Mouse (Mus musculus) B cell, adult (primary cell): ENCODE data around the gene Krtap20-2. TPM values are rescaled to one million over a fixed set of nuclear protein-coding genes. Genes with fewer than 3 reads are reported as not detected.

Experiments
- total RNA-seq: library from RNA; stranded (reverse); gene quantifications from 4 replicates; pipeline ENCODE4 v1.2.4, GENCODE M21; 2023; ENCODE audit not compliant: inconsistent age

Krtap20-2 gene
- total RNA-seq = not detected in 4 replicates

GRCm38 (mm10) chr16:89205561-89205960, at the start of gene Krtap20-2:
Gene Krtap20-2 (plus strand): TSS chr16:89205861.

GRCm38 (mm10) chr16:89157652-89158051, 48.0 kb upstream of the Krtap20-2 start, which contains the start of gene Gm9789:
Gene Gm9789 (plus strand): TSS chr16:89157952.

GRCm38 (mm10) chr16:89169190-89169589, 36.5 kb upstream of the Krtap20-2 start, which contains the start of gene Gm7735:
Gene Gm7735 (plus strand): TSS chr16:89169490.

GRCm38 (mm10) chr16:89174435-89174834, 31.2 kb upstream of the Krtap20-2 start, which contains the start of gene 1110057P08Rik:
Gene 1110057P08Rik (plus strand): TSS chr16:89174735.

Other genes with a start within 250 kb of the Krtap20-2 start
- not detected in 4 replicates for gene Krtap16-3, start 243.0 kb upstream of the Krtap20-2 start, total RNA-seq
- not detected in 4 replicates for gene Krtap22-2, start 195.1 kb upstream of the Krtap20-2 start, total RNA-seq
- not detected in 4 replicates for gene Gm10229, start 190.6 kb upstream of the Krtap20-2 start, total RNA-seq
- gene Krtap6-1, start 174.2 kb upstream of the Krtap20-2 start, total RNA-seq = not detected in 4 replicates
- gene Gm10228, start 164.4 kb upstream of the Krtap20-2 start, total RNA-seq = not detected in 4 replicates
- not detected in 4 replicates for gene Krtap6-5, start 158.0 kb upstream of the Krtap20-2 start, total RNA-seq
- not detected in 4 replicates for gene 1110025L11Rik, start 141.9 kb upstream of the Krtap20-2 start, total RNA-seq
- gene Krtap6-3, start 121.8 kb upstream of the Krtap20-2 start, total RNA-seq = not detected in 4 replicates
- gene Gm6358, start 65.0 kb upstream of the Krtap20-2 start, total RNA-seq = not detected in 4 replicates
- not detected in 4 replicates for gene Gm10061, start 54.8 kb upstream of the Krtap20-2 start, total RNA-seq
- not detected in 4 replicates for gene Gm9789, start 47.9 kb upstream of the Krtap20-2 start, total RNA-seq
- not detected in 4 replicates for gene Gm7735, start 36.4 kb upstream of the Krtap20-2 start, total RNA-seq
- not detected in 4 replicates for gene 1110057P08Rik, start 31.1 kb upstream of the Krtap20-2 start, total RNA-seq
- gene Krtap21-1, start 198.0 kb downstream of the Krtap20-2 start, total RNA-seq = not detected in 4 replicates
- not detected in 4 replicates for gene Krtap6-2, start 214.2 kb downstream of the Krtap20-2 start, total RNA-seq